Mouse (Mus musculus) forelimb bud, embryonic 11.5 days (tissue): Measurements from ENCODE around the gene Cep57l1.

Experiments
- DNase-seq: peaks from one replicate; pipeline ENCODE4 v3.0.0-alpha.2; 2012; ENCODE audit warnings: low read depth, low spot score

Gene Cep57l1

DNA sequence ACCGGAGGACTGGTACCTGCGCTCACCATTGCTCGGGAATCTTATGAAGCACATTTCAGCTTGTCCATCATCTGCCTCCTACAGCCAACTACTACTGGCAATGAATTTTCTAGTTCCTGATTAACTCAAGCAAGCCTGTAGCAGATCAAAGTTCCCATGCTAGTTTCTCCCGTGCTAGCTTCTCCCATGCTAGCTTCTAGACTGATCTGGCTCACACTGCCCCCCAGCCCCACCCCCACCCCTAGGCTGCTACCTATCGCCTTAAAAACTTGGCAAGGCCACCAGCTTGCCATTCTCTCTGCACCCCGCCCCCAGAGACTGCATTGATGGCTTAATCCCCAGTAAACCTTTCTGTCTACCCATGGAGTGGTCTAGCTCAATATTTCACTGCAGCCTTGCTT is 133.0 kb downstream of the Cep57l1 start:
- DNase-seq, result no peak

DNA sequence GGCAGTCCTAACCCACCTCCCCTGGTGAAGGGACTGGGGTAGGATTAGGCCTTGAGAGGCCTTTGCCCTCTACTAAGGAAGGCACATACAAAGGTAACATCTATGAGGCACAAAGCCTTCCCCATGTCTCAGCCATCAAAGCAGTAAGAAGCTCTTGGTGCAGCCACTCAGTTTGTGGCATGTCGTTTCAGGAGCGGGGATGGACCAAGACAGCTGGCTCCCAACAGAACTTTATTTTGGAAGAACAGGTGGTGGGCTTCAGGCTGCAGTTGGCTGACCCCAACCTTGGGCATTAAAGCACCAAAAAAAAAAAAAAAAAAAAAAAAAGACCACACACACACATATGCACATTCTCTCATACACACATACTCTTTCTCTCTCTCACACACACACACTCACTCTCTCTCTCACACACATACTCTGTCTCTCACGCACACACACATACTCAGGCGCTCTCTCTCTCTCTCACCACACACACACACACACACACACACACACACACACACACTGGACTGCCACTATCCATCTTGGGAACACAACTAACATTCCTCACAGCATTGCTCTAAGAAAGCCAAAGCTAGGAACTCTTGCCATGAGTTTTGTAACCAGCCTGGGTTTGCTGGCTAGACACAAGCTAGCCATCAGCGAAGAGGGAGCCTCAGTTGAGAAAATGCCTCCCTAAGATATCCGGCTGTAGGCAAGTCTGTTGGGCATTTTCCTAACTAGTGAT is 133.7 kb downstream of the Cep57l1 start:
- no peak for DNase-seq

DNA sequence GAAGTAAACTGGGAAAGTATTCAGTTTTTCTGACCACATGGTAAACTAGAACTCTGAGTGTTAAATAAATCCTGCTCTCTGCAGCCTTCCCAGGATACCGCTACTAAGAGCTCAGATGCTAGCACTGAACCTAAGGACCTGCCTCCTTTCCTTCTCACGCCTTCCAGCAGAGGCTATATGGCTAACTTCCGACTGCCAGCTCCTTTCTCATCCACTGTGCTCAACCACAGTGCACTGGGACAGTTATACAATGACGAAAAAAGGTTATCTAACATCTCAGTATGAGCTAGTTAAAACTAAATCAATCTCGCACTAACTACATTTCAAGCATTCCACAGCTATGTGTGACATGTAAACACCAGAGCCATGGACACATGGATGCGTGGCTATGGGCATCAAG is 134.4 kb downstream of the Cep57l1 start:
- DNase-seq, result no peak

DNA sequence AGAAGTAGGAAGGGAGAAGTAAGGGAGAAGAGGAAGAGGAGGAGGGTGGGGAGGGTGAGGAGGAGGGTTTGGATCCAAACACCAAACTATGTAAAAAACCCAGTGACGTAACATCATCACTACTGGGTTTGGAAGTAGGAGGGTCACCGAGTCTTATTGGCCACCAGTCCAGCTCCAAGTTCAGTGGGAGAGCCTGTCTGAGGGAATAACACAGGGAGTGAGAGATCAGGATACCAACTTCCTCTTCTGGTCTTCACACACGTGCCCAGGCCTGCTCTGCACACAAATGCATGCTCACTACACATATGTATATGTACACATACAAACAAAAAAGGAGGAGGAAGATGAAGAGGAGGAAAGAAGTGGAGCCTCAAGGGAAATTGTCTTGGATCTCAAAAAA is 135.3 kb downstream of the Cep57l1 start:
- no peak for DNase-seq

DNA sequence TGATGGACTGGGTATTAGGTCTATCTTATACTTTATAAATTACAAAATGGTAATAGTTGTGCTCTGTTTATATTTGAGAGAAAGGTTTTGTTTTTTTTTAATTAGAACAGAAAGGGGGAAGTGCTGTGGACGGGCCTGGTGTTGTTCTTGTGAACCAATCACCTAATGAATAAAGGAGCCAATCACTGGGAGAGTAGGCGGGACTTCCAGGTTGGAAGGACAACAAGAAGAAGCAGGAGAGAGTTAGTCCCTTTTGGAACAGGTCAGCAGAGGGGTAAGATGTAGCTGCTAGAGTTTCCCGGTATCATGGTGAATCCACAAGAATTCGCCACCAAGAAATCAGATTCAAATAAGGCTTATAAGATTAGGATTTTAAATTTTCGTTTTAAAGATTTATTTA is 139.5 kb downstream of the Cep57l1 start:
- DNase-seq, result no peak
